Mouse (Mus musculus) forebrain, postnatal 0 days (tissue): Measurements from ENCODE around the gene Ltbp3. TPM values are rescaled to one million over a fixed set of nuclear protein-coding genes. Genes with fewer than 3 reads are reported as not detected.
A peak's percentile ranks its signal among the peaks of the same experiment; 100 is the strongest.

Source experiments
- ATAC-seq: fragments of 200-750 bp; cut with Nextera tagmentation; 2 replicates; pipeline ENCODE4 v1.8.0; 2017; ENCODE audit warnings: mild to moderate bottlenecking, moderate library complexity
- DNase-seq: peaks from one replicate; pipeline ENCODE4 v3.0.0-alpha.2; 2015
- H3K27ac ChIP-seq: fragments of 300-500 bp; sonication (generic); 2 replicates; pipeline ENCODE4 v1.5.1; 2014; ENCODE audit warnings: low read depth, mild to moderate bottlenecking, antibody characterized with exemption, low read length, moderate library complexity, mixed read lengths
- H3K27me3 ChIP-seq: fragments of 300-500 bp; sonication (generic); 2 replicates; pipeline ENCODE4 v1.6.1; 2014; ENCODE audit warnings: mild to moderate bottlenecking, low read length, mixed read lengths; ENCODE audit not compliant: insufficient read depth
- H3K36me3 ChIP-seq: fragments of 300-500 bp; sonication (generic); 2 replicates; pipeline ENCODE4 v1.6.1; 2014; ENCODE audit warnings: mild to moderate bottlenecking, moderate library complexity; ENCODE audit not compliant: insufficient read depth
- H3K4me1 ChIP-seq: fragments of 300-500 bp; sonication (generic); 2 replicates; pipeline ENCODE4 v1.6.1; 2014; ENCODE audit warnings: antibody characterized with exemption; ENCODE audit not compliant: insufficient read depth
- H3K4me2 ChIP-seq: fragments of 300-500 bp; sonication (generic); 2 replicates; pipeline ENCODE4 v1.6.1; 2014; ENCODE audit warnings: low read depth, mild to moderate bottlenecking, moderate library complexity
- H3K4me3 ChIP-seq: fragments of 300-500 bp; sonication (generic); 2 replicates; pipeline ENCODE4 v1.5.1; 2014; ENCODE audit warnings: low read depth, low read length, mixed read lengths
- H3K9ac ChIP-seq: fragments of 300-500 bp; sonication (generic); 2 replicates; pipeline ENCODE4 v1.6.1; 2014; ENCODE audit warnings: mild to moderate bottlenecking
- H3K9me3 ChIP-seq: fragments of 300-500 bp; sonication (generic); 2 replicates; pipeline ENCODE4 v1.6.1; 2016; ENCODE audit warnings: low read length
- CTCF ChIP-seq: sonication (generic); IDR thresholded peaks from 2 replicates; pipeline ENCODE4 v1.5.1; 2016; ENCODE audit warnings: antibody characterized with exemption, control low read depth, low read depth
- WGBS: fragments of 180-500 bp; shearing (Covaris S2); extraction: QIAGEN DNeasy Blood & Tissue Kit; methylation state at CpG from one replicate; pipeline ENCODE4 v1.1.7; 2014; 5-methylcytosine and 5-hydroxymethylcytosine counted together
- polyA plus RNA-seq: library from polyadenylated mRNA; unstranded; fragments of >200 nt; fragmentation: Nextera tagmentation; extraction: Ambion mirVana; gene quantifications from 2 replicates; pipeline ENCODE4 v1.2.1, GENCODE M21; 2015
- total RNA-seq: library from RNA; depleted of rRNA; stranded (reverse); fragments of >200 nt; gene quantifications from 2 replicates; pipeline ENCODE4 v1.2.3, GENCODE M21; 2014

The Ltbp3 gene
- total and polyA plus RNA-seq, 2 experiments from 2014 or later = 12.4 to 22.7 TPM

GRCm38 (mm10) chr19:5756321-5756985 lies 15.7 kb downstream of the Ltbp3 start:
- DNase-seq = peak; percentile 56
- ATAC-seq = peak; percentile 79
- Histone ChIP-seq H3K4me1 (no peaks in the 10 kb centered on the region), H3K9me3 (no peaks in the 10 kb centered on the region), H3K9ac (peak overlapping the region; percentile 31; the same call in 1 of the 2 replicates), H3K4me2 (peak overlapping the region; percentile 34), H3K36me3 (peaks cover 43% of the 10 kb centered on the region), H3K27me3 (peaks cover 7% of the 10 kb centered on the region), H3K27ac (no peak overlapping the region), H3K4me3 (0 out of 2 replicates have a peak overlapping the region, but pooled peaks have one; percentile 4)
- WGBS = 11% methylated on average over 27 of the region's 29 CpGs
- TF ChIP-seq CTCF = no peak

GRCm38 (mm10) chr19:5756991-5757636 lies 16.4 kb downstream of the Ltbp3 start:
- WGBS = 22% methylated on average over 36 of the region's 36 CpGs
- DNase-seq (no peak), ATAC-seq (peak; percentile 19; the same call in 1 of the 2 replicates)
- H3K4me1 ChIP-seq = no peaks in the 10 kb centered on the region
- H3K9ac ChIP-seq = peak overlapping the region; percentile 31; the same call in 1 of the 2 replicates
- peaks cover 7% of the 10 kb centered on the region for H3K27me3 ChIP-seq
- H3K9me3 ChIP-seq = no peaks in the 10 kb centered on the region
- H3K4me2 ChIP-seq = peak overlapping the region; percentile 34
- 0 out of 2 replicates have a peak overlapping the region, but pooled peaks have one; percentile 4 for H3K4me3 ChIP-seq
- no peak overlapping the region for H3K27ac ChIP-seq
- TF ChIP-seq CTCF = no peak
- peaks cover 48% of the 10 kb centered on the region for H3K36me3 ChIP-seq

DNA sequence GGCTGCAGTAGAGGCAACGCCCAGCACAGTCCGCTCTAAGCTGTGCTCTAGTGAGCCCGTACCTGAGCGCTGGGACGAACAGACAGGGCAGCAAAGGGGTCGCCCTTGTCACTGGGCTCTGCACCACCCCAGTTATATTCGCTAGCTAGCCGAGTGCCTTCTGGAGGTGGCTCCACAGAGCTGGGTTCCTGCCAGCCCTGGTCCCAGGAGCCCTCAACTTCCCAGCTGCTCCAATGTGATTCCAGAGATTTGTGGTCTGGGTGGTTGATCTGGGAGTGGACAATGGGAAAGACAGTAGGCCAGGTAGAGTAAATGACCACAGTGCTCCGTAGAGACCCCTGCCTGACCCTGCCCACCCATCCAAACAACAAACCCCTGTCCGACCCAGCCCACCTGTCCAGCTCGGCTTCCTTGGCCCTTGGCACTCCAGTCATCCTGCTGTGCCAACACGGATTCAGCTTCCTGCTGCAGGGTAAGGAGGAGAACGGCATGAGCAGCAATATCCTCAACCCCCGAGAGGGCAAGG lies 18.2 kb downstream of the Ltbp3 start:
- no peak overlapping the region for H3K9ac ChIP-seq
- no peak for TF ChIP-seq CTCF
- peaks cover 7% of the 10 kb centered on the region for H3K27me3 ChIP-seq
- H3K9me3 ChIP-seq = no peaks in the 10 kb centered on the region
- WGBS = 90% methylated on average over 14 of the region's 14 CpGs
- ATAC-seq (no peak), DNase-seq (no peak)
- no peak overlapping the region for H3K4me3 ChIP-seq
- no peak overlapping the region for H3K27ac ChIP-seq
- peaks cover 61% of the 10 kb centered on the region for H3K36me3 ChIP-seq
- H3K4me1 ChIP-seq = no peaks in the 10 kb centered on the region
- H3K4me2 ChIP-seq = no peak overlapping the region

- 95% methylated on average over 6 of the region's 6 CpGs for WGBS
- no peak overlapping the region for H3K4me3 ChIP-seq
- H3K9me3 ChIP-seq = no peaks in the 10 kb centered on the region
- H3K36me3 ChIP-seq = peaks cover 88% of the 10 kb centered on the region
- no peak overlapping the region for H3K27ac ChIP-seq
- H3K27me3 ChIP-seq = no peaks in the 10 kb centered on the region
- DNase-seq (no peak), ATAC-seq (no peak)
- H3K4me1 ChIP-seq = no peaks in the 10 kb centered on the region
- H3K9ac ChIP-seq = no peak overlapping the region
- no peak overlapping the region for H3K4me2 ChIP-seq
- no peak for TF ChIP-seq CTCF
Observed at GRCm38 (mm10) chr19:5763163-5763562, 22.5 kb downstream of the Ltbp3 start.

- Histone ChIP-seq H3K36me3 (peaks cover 56% of the 10 kb centered on the region), H3K27me3 (no peaks in the 10 kb centered on the region)
- 91% methylated on average over 4 of the region's 4 CpGs for WGBS
Observed at GRCm38 (mm10) chr19:5767271-5767670, 26.6 kb downstream of the Ltbp3 start.

DNA sequence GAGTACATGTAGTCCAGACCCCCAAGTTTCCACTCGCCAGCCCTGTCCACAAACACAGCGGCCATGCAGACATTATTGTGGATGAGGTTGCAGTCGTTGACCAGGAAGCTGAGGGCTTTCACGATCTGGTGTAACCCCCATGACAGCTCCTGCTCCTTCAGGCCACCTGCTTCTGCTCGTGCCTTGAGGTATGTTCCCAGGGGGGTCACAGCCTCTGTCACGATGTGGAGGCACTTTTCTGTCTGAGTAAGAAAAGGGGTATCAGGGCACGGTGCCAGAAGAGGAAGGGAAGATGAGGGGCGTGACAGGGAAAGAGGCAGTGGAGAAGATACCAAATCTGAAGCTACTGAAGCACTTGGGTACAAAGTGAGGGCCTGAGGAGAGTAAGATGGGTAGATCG lies 29.6 kb downstream of the Ltbp3 start:
- ATAC-seq (no peak), DNase-seq (no peak)
- Histone ChIP-seq H3K4me1 (peaks cover 9% of the 10 kb centered on the region), H3K36me3 (peaks cover 30% of the 10 kb centered on the region), H3K27ac (peak overlapping the region; percentile 79), H3K4me3 (peak overlapping the region; percentile 66), H3K9me3 (no peaks in the 10 kb centered on the region), H3K9ac (peak overlapping the region; percentile 84), H3K27me3 (no peaks in the 10 kb centered on the region), H3K4me2 (peak overlapping the region; percentile 65)
- TF ChIP-seq CTCF = no peak
- WGBS = 43% methylated on average over 9 of the region's 9 CpGs

More at GRCm38 (mm10) chr19:5767271-5767670, 26.6 kb downstream of the Ltbp3 start:
- Histone ChIP-seq H3K9ac (no peak overlapping the region), H3K9me3 (no peaks in the 10 kb centered on the region), H3K4me1 (peaks cover 9% of the 10 kb centered on the region), H3K4me3 (no peak overlapping the region), H3K27ac (no peak overlapping the region), H3K4me2 (no peak overlapping the region)
- no peak for ATAC-seq
- TF ChIP-seq CTCF = no peak
- DNase-seq = no peak
